ENCODE assay signal across 17 mouse cellular contexts in the genomic region with DNA sequence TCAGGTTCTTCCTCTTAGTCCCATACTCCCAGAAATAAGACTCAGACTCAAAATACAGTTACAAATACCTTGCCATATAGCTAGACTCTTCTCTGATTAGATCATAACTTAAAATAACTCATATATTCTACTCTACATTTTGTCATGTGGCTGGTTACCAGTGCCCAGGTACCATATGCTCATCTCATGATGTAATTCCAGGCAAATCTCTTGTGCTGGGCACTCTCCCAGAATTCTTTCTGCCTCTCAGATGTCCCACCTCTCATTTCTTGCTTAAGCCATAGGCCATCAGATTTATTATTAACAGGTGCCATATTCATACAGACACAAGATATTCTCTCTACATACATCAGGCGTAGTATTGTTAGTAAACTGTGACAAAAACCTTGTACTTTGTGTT.
"Had no signal": no experiment of that assay in that cellular context is flagged by ENCODE, and none has a peak within 500 bp of the region (broad histone marks: within the 10 kb centered on the region; RNA-seq: fewer than 3 reads in every experiment).

No protein-coding gene starts in this region.

- ATAC-seq: liver, embryonic 12.5 days; liver, postnatal 0 days; lung, postnatal 0 days; midbrain, embryonic 13.5 days; midbrain, embryonic 15.5 days; midbrain, embryonic 16.5 days had no signal

- DNase-seq: left cerebral cortex, postnatal 4 days; liver; liver, embryonic 13.5 days; liver, postnatal 0 days; lung, adult 18-20 months; lung, adult 2 months; lung, embryonic 14.5 days; lung, postnatal 10 days; lung, postnatal 14 days; lung, postnatal 36 days; lung, postnatal 4 days; midbrain, embryonic 14.5 days had no signal
